Mouse (Mus musculus) limb, embryonic 15.5 days (tissue): ENCODE measurements at regions not wholly inside any gene's neighbourhood (a gene's known extent, or its start where the extent isn't known, plus 50 kb on each side); places are given as distances from the start of the nearest gene placed in this dataset.

Experiments used
- ATAC-seq: fragments of 200-750 bp; cut with Nextera tagmentation; 2 replicates; pipeline ENCODE4 v1.8.0; 2017; ENCODE audit warnings: low read depth, moderate TSS enrichment; ENCODE audit not compliant: insufficient number of reproducible peaks, low FRiP score, low TSS enrichment
- H3K27ac ChIP-seq: fragments of 300-500 bp; sonication (generic); 2 replicates; pipeline ENCODE4 v1.5.1; 2015; ENCODE audit warnings: moderate library complexity, mild to moderate bottlenecking, inconsistent platforms
- H3K27me3 ChIP-seq: fragments of 300-500 bp; sonication (generic); 2 replicates; pipeline ENCODE4 v1.6.1; 2015; ENCODE audit warnings: inconsistent platforms
- H3K36me3 ChIP-seq: fragments of 300-500 bp; sonication (generic); 2 replicates; pipeline ENCODE4 v1.6.1; 2015; ENCODE audit warnings: inconsistent platforms
- H3K4me1 ChIP-seq: fragments of 300-500 bp; sonication (generic); 2 replicates; pipeline ENCODE4 v1.6.1; 2015; ENCODE audit warnings: inconsistent platforms
- H3K4me2 ChIP-seq: fragments of 300-500 bp; sonication (generic); 2 replicates; pipeline ENCODE4 v1.6.1; 2015; ENCODE audit warnings: mild to moderate bottlenecking, inconsistent platforms
- H3K4me3 ChIP-seq: fragments of 300-500 bp; sonication (generic); 2 replicates; pipeline ENCODE4 v1.5.1; 2015; ENCODE audit warnings: mild to moderate bottlenecking, inconsistent platforms
- H3K9ac ChIP-seq: fragments of 300-500 bp; sonication (generic); 2 replicates; pipeline ENCODE4 v1.6.1; 2015; ENCODE audit warnings: inconsistent platforms
- H3K9me3 ChIP-seq: fragments of 300-500 bp; sonication (generic); 2 replicates; pipeline ENCODE4 v1.6.1; 2016; ENCODE audit warnings: inconsistent platforms
- WGBS: fragments of 180-500 bp; shearing (Covaris S2); methylation state at CpG from one replicate; pipeline ENCODE4 v1.1.7; 2015; 5-methylcytosine and 5-hydroxymethylcytosine counted together

DNA sequence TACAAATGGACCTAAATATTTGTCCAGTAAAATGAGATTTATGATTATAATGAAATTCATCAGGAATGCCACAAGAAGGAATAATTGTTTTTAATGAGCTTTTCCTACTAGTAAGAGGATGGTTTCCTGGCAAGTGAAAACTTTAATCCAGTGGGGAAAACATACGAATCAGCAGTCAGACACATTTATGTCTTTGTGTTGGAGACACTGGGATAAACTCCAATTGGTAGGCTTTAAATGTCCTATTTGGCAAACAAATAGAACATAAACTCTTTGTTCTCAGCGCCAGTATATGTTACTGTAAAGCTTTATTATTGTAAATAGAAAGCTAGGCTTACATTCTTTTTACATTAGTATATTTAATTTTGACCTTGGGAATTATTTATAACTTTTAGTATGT is 127.0 kb downstream of the Gm5447 start:
- no peaks in the 10 kb centered on the region for H3K27me3 ChIP-seq
- no peak overlapping the region for H3K9ac ChIP-seq
- no peak overlapping the region for H3K27ac ChIP-seq
- H3K4me2 ChIP-seq = no peak overlapping the region
- WGBS = 52% methylated on average over 2 of the region's 2 CpGs
- H3K36me3 ChIP-seq = no peaks in the 10 kb centered on the region
- H3K4me3 ChIP-seq = no peak overlapping the region
- ATAC-seq = no peak
- no peaks in the 10 kb centered on the region for H3K4me1 ChIP-seq
- H3K9me3 ChIP-seq = no peaks in the 10 kb centered on the region

DNA sequence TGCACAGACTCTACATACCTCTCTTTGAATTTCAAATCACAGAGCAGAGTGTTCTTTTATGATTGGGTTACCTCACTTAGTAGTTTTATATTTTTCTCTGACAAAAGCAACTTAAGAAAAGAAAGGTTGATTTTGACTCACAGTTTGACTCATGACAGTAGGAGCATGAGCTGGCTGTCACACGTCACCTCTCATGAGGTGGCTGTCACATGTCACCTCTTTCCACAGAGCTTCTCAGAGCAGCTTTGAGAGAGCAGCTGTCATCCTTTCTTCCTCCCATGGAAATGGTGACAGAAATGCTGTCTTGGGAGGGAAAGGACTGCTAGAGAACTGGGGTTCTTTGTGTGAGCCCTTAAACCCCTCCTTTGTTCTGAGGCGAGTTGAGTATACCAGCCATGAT is 133.4 kb downstream of the Gm5447 start:
- Histone ChIP-seq H3K9me3 (no peaks in the 10 kb centered on the region), H3K36me3 (no peaks in the 10 kb centered on the region), H3K9ac (no peak overlapping the region), H3K27me3 (no peaks in the 10 kb centered on the region), H3K4me3 (no peak overlapping the region), H3K4me2 (no peak overlapping the region), H3K4me1 (no peaks in the 10 kb centered on the region), H3K27ac (no peak overlapping the region)
- WGBS = 90% methylated on average over 2 of the region's 2 CpGs
- no peak for ATAC-seq

- Histone ChIP-seq H3K4me1 (no peaks in the 10 kb centered on the region), H3K9ac (no peak overlapping the region), H3K9me3 (no peaks in the 10 kb centered on the region), H3K27me3 (no peaks in the 10 kb centered on the region), H3K4me3 (no peak overlapping the region), H3K27ac (no peak overlapping the region), H3K36me3 (no peaks in the 10 kb centered on the region), H3K4me2 (no peak overlapping the region)
- WGBS = 51% methylated on average over 2 of the region's 2 CpGs
- ATAC-seq = no peak
Measured at GRCm38 (mm10) chr13:31109231-31109630, 135.2 kb downstream of the Gm5447 start.

DNA sequence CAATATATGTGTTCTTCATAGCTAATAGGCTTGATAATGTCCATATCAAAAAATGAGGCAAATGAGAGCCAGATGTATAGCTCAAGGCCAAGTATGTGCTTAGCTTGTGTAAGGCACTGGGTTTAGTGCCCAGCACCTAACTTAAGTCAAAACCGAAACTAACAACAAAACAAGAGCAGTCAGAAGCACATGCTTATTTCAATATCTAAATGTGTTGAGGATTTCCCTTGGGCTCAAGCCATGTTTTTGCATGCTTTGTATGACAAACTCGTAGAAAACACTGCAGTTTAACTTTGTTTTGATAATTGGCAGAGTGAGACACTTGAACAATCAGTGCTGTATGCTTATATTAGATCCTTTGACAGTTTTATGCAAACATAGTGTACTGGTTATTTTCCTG is 148.7 kb downstream of the Gm5447 start:
- Histone ChIP-seq H3K4me1 (no peaks in the 10 kb centered on the region), H3K4me3 (no peak overlapping the region), H3K9me3 (no peaks in the 10 kb centered on the region), H3K4me2 (no peak overlapping the region), H3K9ac (no peak overlapping the region), H3K36me3 (no peaks in the 10 kb centered on the region), H3K27me3 (no peaks in the 10 kb centered on the region), H3K27ac (no peak overlapping the region)
- 56% methylated on average over 2 of the region's 2 CpGs for WGBS
- ATAC-seq = no peak

- no peaks in the 10 kb centered on the region for H3K4me1 ChIP-seq
- ATAC-seq = no peak
- no peak overlapping the region for H3K27ac ChIP-seq
- no peaks in the 10 kb centered on the region for H3K36me3 ChIP-seq
- WGBS = 33% methylated on average over 4 of the region's 4 CpGs
- H3K4me2 ChIP-seq = no peak overlapping the region
- no peaks in the 10 kb centered on the region for H3K27me3 ChIP-seq
- H3K4me3 ChIP-seq = no peak overlapping the region
- H3K9me3 ChIP-seq = no peaks in the 10 kb centered on the region
- H3K9ac ChIP-seq = no peak overlapping the region
Measured at GRCm38 (mm10) chr13:31124547-31125216, 150.7 kb downstream of the Gm5447 start.

DNA sequence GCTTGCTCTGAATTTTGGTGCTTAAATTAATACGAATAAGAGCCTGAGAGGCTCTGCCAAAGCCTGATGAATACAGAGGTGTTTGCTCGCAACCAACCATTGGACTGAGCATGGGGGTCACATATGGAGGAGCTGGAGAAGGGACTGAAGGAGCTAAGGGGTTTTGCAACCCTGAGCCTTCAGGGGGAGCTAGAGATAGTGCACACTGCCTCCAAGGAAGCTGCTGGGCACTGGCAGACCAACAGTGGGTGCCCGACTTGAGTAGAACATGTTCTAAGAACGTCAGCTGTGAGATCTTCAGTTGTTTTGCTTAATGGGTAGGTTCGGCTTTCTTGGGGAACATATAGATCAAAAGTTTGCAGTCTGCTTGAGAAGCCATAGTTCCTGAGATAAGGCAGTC is 158.5 kb downstream of the Gm5447 start:
- Histone ChIP-seq H3K36me3 (no peaks in the 10 kb centered on the region), H3K9me3 (no peaks in the 10 kb centered on the region), H3K27ac (no peak overlapping the region), H3K27me3 (no peaks in the 10 kb centered on the region), H3K9ac (no peak overlapping the region), H3K4me3 (no peak overlapping the region), H3K4me1 (no peaks in the 10 kb centered on the region), H3K4me2 (no peak overlapping the region)
- 84% methylated on average over 5 of the region's 5 CpGs for WGBS
- no peak for ATAC-seq

DNA sequence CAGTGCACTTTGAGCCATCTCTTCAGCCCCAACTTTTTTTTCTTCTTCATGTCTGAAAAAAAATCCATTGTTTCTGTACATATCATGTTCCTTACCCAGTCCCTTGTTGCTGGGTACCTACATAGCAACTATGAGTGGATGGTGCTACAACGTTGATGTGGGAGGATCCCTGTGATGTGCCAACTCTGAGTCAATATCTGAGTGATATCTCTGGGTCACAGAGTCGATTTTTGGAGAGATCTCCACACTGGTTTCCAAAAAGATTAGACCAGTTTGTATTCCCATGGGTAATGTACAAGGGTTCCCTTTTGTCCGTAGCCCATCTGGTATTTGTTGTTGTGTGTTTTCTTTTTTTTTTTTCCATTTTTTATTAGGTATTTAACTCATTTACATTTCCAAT is 165.7 kb downstream of the Gm5447 start:
- H3K27ac ChIP-seq = no peak overlapping the region
- H3K4me1 ChIP-seq = no peaks in the 10 kb centered on the region
- ATAC-seq = no peak
- no peaks in the 10 kb centered on the region for H3K36me3 ChIP-seq
- no peak overlapping the region for H3K4me3 ChIP-seq
- H3K27me3 ChIP-seq = no peaks in the 10 kb centered on the region
- H3K4me2 ChIP-seq = no peak overlapping the region
- WGBS = 81% methylated on average over 3 of the region's 3 CpGs
- no peak overlapping the region for H3K9ac ChIP-seq
- H3K9me3 ChIP-seq = no peaks in the 10 kb centered on the region

DNA sequence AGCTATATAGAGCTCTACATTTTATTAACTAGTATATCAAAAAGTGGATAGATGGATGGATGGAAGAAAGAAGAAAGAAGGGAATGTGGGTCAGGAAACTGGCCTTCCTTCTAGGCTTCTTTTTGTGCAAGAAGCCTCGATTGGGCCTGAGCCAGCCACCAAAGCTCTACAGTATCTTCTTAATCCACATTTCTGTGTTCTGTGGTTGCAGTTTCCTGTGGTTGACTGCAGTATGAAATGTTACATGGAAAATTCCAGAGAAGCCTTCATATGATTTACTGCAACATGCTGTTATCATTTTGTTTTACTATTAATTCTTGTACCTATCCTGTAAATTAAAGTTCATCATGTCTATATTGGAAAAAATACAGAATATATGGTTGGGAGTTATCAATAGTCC is 173.3 kb downstream of the Gm5447 start:
- no peak overlapping the region for H3K9ac ChIP-seq
- ATAC-seq = no peak
- H3K4me3 ChIP-seq = no peak overlapping the region
- WGBS = 41% methylated on average over 1 of the region's 1 CpGs
- no peaks in the 10 kb centered on the region for H3K9me3 ChIP-seq
- no peak overlapping the region for H3K27ac ChIP-seq
- H3K27me3 ChIP-seq = no peaks in the 10 kb centered on the region
- H3K4me1 ChIP-seq = no peaks in the 10 kb centered on the region
- no peaks in the 10 kb centered on the region for H3K36me3 ChIP-seq
- H3K4me2 ChIP-seq = no peak overlapping the region

GRCm38 (mm10) chr13:31154066-31154465 is 180.1 kb downstream of the Gm5447 start:
- no peaks in the 10 kb centered on the region for H3K36me3 ChIP-seq
- H3K27me3 ChIP-seq = no peaks in the 10 kb centered on the region
- H3K4me3 ChIP-seq = no peak overlapping the region
- no peak overlapping the region for H3K9ac ChIP-seq
- H3K4me2 ChIP-seq = no peak overlapping the region
- 37% methylated on average over 3 of the region's 3 CpGs for WGBS
- H3K27ac ChIP-seq = no peak overlapping the region
- no peaks in the 10 kb centered on the region for H3K4me1 ChIP-seq
- ATAC-seq = no peak
- H3K9me3 ChIP-seq = no peaks in the 10 kb centered on the region

DNA sequence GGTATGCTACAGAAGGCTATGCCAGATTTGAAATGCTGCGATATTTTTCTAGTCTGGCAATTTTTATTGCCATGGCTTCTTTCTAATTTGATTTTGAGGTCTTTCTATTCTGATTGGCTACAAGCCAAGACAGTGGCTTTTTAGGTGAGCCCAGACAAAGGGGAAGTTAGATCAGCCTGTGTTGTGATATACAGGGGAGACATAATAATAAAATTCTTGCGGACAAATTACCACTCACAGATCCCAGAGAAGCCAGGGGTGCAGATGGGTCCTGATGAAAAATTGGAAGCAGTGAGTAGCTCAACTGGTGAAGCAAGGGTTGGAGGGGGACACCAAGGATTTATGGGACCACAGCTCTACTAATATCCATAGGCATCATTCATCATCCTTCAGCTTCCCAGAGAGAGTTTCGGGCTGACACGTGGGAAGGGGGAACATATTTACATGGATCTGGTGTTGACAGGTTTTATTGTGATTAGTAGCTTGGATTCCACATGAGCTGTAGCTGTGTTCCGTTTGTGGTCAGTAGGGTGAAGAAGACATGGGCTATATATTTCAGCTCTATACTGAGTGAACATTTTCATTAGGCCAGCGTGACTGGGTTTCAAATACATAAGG is 190.0 kb downstream of the Gm5447 start:
- H3K36me3 ChIP-seq = no peaks in the 10 kb centered on the region
- no peak for ATAC-seq
- H3K4me3 ChIP-seq = no peak overlapping the region
- no peaks in the 10 kb centered on the region for H3K27me3 ChIP-seq
- H3K9me3 ChIP-seq = no peaks in the 10 kb centered on the region
- peaks cover 6% of the 10 kb centered on the region; the same call in 1 of the 2 replicates for H3K4me1 ChIP-seq
- H3K9ac ChIP-seq = no peak overlapping the region
- H3K4me2 ChIP-seq = no peak overlapping the region
- no peak overlapping the region for H3K27ac ChIP-seq
- WGBS = 62% methylated on average over 6 of the region's 6 CpGs

DNA sequence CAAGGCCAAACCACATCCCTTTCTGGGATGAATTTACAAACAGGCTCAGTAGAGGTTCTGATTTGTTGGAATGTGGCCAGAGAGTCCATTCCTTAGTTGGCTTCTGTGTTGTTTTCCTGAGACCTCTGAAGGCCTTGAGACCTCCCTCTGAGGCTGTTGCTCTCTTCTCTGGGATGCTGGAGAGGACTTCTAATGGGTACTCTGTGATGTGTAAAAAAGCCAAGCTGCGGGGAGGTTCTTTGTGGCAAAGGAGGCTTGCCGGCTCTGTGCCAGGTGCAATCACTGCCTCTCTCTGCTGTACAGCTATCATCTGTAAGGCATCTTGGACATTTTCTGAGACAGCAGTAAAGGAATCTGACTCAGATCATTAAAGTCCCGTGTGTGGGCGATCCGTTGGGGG is 192.3 kb downstream of the Gm5447 start:
- H3K4me2 ChIP-seq = no peak overlapping the region
- peak; percentile 30; the same call in 1 of the 2 replicates for ATAC-seq
- no peak overlapping the region for H3K4me3 ChIP-seq
- no peaks in the 10 kb centered on the region for H3K36me3 ChIP-seq
- no peak overlapping the region for H3K27ac ChIP-seq
- no peak overlapping the region for H3K9ac ChIP-seq
- WGBS = 37% methylated on average over 5 of the region's 5 CpGs
- H3K27me3 ChIP-seq = no peaks in the 10 kb centered on the region
- H3K4me1 ChIP-seq = peaks cover 6% of the 10 kb centered on the region; the same call in 1 of the 2 replicates
- H3K9me3 ChIP-seq = no peaks in the 10 kb centered on the region

DNA sequence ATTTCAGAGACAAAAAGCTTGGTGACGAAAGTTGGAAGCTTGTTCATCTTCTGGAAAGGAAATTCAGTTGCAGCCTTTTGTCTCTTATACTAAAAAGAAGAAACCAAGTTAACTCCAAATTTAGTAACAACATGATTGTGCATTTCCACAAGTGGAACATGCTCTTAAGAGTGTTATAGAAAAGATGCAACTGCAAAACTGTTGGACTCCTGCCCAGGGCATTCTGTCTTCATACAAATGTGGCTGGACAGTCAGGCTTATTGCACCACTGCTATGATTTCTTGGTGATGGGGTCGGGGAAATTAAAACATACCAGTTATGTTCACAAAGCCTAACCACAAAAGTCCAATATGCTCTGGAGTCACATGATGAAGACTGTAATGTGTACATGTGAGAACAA is 194.8 kb downstream of the Gm5447 start:
- 81% methylated on average over 2 of the region's 2 CpGs for WGBS
- ATAC-seq = no peak
- no peaks in the 10 kb centered on the region for H3K9me3 ChIP-seq

More for the DNA sequence above, 194.8 kb downstream of the Gm5447 start:
- Histone ChIP-seq H3K27ac (no peak overlapping the region), H3K36me3 (no peaks in the 10 kb centered on the region), H3K27me3 (no peaks in the 10 kb centered on the region), H3K4me2 (no peak overlapping the region), H3K9ac (no peak overlapping the region), H3K4me3 (no peak overlapping the region), H3K4me1 (peaks cover 6% of the 10 kb centered on the region; the same call in 1 of the 2 replicates)
